Mouse (Mus musculus): ENCODE results near the gene Ppp3ca. TPM values are rescaled to one million over a fixed set of nuclear protein-coding genes. Genes with fewer than 3 reads are reported as not detected.

Gene Ppp3ca
- polyA plus RNA-seq, 1 experiment from 2014 or later, result 30.0 TPM

Small RNA genes within 50 kb of the gene (microRNA-seq; reads per million reads assigned to microRNA genes)
- gene Gm44327, result not detected
